Mouse (Mus musculus) spleen, postnatal 14 days (tissue): ENCODE results near the gene Smlr1.

Experiments used
- DNase-seq, 2 experiments: peaks; one replicate each; pipeline ENCODE4 v3.0.0; 2021 to 2022; ENCODE audit warnings: low spot score in 2 of 2

Smlr1 gene

DNA sequence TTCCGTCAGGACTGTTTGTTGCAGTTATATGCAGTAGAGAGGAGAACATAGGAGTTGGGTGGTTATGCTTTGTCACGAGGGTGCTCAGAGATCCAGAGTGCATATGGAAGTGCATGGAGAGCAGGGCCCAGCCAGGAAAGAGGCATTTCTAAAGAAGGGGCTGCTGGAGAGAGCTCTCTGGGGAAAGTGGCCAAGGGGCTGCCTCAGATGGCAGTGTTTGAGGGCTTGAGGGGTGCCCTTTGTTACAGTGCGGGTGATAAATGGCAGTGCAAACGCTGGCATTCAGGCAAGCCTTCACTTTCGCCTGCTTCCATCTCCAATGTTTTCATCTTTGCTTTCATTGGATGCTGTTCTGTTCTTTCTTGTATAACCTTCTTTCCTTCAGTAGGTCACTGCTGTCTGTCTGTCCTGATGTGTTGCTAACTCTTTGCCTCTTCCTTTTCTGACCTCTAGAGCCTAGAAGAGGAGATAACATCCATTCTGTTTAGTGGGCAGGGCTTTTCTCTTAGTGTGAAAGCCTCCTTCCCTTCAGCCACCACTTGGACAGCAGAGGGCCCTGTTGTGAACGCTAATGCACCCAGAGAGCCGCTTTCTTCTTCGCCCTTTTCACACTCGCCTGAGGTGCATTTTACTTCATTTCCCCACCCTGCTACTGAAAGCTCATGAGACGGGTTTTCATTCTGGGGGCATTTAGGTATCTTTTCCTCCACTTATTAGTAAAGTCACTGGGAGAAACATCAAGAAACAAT, 36.6 kb downstream of the Smlr1 start:
- no peak for DNase-seq

GRCm38 (mm10) chr10:25488456-25488855, 47.6 kb downstream of the Smlr1 start:
- DNase-seq: peak; percentile 31 to 63

- no peak for DNase-seq
These were observed 53.3 kb downstream of the Smlr1 start for GRCm38 (mm10) chr10:25482791-25483190.

DNA sequence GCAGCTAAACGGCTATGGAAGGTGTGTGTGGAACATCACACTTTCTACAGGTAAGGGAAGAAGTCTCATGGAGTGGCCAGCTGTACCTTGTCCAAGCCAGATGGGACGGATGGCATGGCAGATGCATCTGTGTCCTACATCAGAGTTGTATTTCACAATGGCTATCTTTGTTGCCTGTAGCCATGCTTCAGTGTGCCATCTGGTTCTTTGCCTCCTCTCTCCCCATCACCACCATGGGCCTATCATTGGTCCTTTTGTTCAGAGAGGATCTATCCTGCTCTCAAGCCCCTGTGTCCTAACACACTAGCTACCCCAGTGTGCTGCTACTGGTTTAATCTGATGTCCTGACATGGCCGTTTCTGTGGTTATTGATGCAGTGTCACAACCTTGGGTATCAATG, 56.4 kb downstream of the Smlr1 start:
- no peak for DNase-seq
